Mouse (Mus musculus) forebrain, embryonic 15.5 days (tissue): ENCODE measurements around the gene Pde3a. TPM values are rescaled to one million over a fixed set of nuclear protein-coding genes. Genes with fewer than 3 reads are reported as not detected.

Experiments used
- ATAC-seq: fragments of 200-750 bp; cut with Nextera tagmentation; replicated peaks from 2 replicates; pipeline ENCODE4 v1.8.0; 2017; ENCODE audit warnings: mild to moderate bottlenecking, moderate TSS enrichment, moderate library complexity
- H3K27ac ChIP-seq: fragments of 300-500 bp; sonication (generic); replicated peaks from 2 replicates; pipeline ENCODE4 v1.5.1; 2015; ENCODE audit warnings: mild to moderate bottlenecking, inconsistent platforms
- H3K27me3 ChIP-seq: fragments of 300-500 bp; sonication (generic); 2 replicates; pipeline ENCODE4 v1.6.1; 2015; ENCODE audit warnings: inconsistent platforms
- H3K36me3 ChIP-seq: fragments of 300-500 bp; sonication (generic); 2 replicates; pipeline ENCODE4 v1.6.1; 2015; ENCODE audit warnings: mild to moderate bottlenecking, inconsistent platforms
- H3K4me1 ChIP-seq: fragments of 300-500 bp; sonication (generic); 2 replicates; pipeline ENCODE4 v1.6.1; 2015; ENCODE audit warnings: inconsistent platforms
- H3K4me2 ChIP-seq: fragments of 300-500 bp; sonication (generic); replicated peaks from 2 replicates; pipeline ENCODE4 v1.6.1; 2015; ENCODE audit warnings: mild to moderate bottlenecking, inconsistent platforms
- H3K4me3 ChIP-seq: fragments of 300-500 bp; sonication (generic); 2 replicates; pipeline ENCODE4 v1.5.1; 2015; ENCODE audit warnings: mild to moderate bottlenecking, inconsistent platforms
- H3K9ac ChIP-seq: fragments of 300-500 bp; sonication (generic); replicated peaks from 2 replicates; pipeline ENCODE4 v1.6.1; 2015; ENCODE audit warnings: mild to moderate bottlenecking, inconsistent platforms
- H3K9me3 ChIP-seq: fragments of 300-500 bp; sonication (generic); 2 replicates; pipeline ENCODE4 v1.6.1; 2016; ENCODE audit warnings: inconsistent platforms
- WGBS: fragments of 180-500 bp; shearing (Covaris S2); methylation state at CpG from one replicate; pipeline ENCODE4 v1.1.7; 2015; ENCODE audit warnings: mixed read lengths; 5-methylcytosine and 5-hydroxymethylcytosine counted together
- polyA plus RNA-seq: library from polyadenylated mRNA; unstranded; fragments of >200 nt; fragmentation: Nextera tagmentation; extraction: Ambion mirVana; gene quantifications from 2 replicates; pipeline ENCODE4 v1.2.1, GENCODE M21; 2015

Pde3a gene
- polyA plus RNA-seq, 1 experiment from 2014 or later: 1.7 TPM

DNA sequence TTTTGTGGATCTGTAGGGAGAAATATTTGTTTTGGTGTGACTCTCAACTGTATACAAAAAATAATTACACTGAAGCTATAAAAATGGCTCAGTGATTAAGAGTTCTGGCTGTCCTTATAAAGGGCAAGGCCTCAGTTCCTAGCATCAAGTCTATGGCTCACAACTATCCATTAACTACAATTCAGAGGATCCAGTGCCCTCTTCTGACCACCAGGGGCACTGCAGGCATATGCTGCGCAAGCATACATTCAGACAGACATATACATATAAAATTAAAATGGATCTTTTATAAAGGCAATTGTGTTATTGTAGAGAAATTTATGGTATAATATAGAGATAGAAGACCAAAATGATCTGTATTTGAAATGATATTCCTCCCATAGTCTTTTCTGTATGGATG, 181.1 kb downstream of the Pde3a start:
- no peak overlapping the region for H3K4me2 ChIP-seq
- H3K27ac ChIP-seq: no peak overlapping the region
- H3K4me1 ChIP-seq: peaks cover 13% of the 10 kb centered on the region
- no peak for ATAC-seq
- no peaks in the 10 kb centered on the region for H3K9me3 ChIP-seq
- WGBS: 94% methylated on average over 1 of the region's 1 CpGs
- H3K27me3 ChIP-seq: no peaks in the 10 kb centered on the region
- H3K9ac ChIP-seq: no peak overlapping the region
- H3K36me3 ChIP-seq: no peaks in the 10 kb centered on the region
- no peak overlapping the region for H3K4me3 ChIP-seq

DNA sequence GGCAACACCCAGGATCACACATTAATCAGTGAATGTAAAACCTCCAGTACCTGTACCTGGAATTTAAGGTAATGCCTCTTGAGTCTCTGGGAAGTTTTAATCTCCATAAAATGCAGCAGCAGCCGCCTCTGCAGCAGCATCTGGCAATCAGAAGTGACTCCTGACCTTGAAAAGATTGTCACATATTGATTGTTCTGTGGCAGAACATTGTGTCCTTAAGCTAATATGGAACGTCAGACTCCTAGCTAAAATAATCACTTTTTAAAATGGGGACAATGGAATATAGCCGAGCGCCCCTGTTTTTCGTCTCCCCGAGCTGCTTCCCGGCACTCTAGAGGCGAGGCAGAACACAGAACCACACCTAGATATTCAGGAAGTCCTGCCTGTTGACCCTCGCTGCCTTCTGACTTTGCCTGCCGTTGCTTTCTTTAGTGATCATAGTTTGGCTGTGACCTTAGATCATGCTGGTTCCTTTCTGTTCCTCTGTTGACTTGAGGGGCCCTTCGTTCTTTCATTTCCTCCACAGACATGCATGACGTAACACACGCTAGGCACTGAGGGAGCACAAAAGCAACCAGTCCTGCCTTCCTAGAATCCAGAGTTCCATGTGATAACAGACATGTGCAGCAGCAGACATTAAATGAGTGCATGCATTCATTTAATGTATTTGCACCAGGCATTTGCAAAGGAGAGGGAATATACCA, 183.4 kb downstream of the Pde3a start:
- 93% methylated on average over 13 of the region's 13 CpGs for WGBS
- no peaks in the 10 kb centered on the region for H3K27me3 ChIP-seq
- no peak overlapping the region for H3K27ac ChIP-seq
- no peak overlapping the region for H3K4me3 ChIP-seq
- H3K9ac ChIP-seq: no peak overlapping the region
- H3K4me2 ChIP-seq: no peak overlapping the region
- no peaks in the 10 kb centered on the region for H3K36me3 ChIP-seq
- H3K4me1 ChIP-seq: peaks cover 18% of the 10 kb centered on the region
- no peak for ATAC-seq
- H3K9me3 ChIP-seq: no peaks in the 10 kb centered on the region

DNA sequence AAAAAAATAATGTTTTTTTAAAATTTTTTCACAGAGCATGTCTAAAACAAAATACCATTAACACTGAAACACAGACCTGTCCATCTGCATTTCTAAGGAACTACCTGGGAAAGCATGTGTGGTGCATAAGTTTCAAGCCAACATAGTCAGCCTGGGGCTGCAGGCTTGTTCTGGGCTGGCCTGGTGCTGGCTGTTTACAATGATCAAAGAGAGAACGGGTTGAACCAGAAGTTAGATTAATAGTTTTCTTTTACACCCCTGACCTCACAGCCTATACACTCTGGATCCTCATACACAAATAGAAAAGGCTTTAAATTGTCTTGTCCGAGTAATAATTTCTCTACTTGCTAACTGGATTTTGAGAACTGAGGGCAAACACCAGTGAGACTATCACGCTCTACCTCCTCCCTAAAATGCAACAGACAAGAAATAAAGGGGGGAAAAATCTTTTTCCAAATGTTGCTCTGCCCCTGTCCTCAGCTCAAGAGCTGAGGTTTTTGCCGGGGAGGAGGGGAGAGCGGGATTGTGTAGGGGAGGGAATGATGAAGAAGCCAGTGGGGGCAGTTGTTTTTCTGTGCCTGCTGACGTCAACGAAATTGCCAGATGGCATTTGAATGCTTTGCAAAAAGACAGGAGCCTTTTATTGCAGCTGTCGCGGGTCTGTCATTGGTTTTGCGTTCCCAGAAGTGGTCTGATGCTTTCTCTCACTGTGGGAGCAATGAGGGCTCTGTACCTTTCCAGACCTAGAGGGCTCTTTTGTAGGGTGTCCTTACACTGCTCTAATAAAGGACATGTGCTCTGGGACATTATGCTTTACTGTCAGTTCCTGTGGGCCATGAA, 185.1 kb downstream of the Pde3a start:
- WGBS: 23% methylated on average over 10 of the region's 10 CpGs
- Histone ChIP-seq H3K4me1 (peaks cover 18% of the 10 kb centered on the region), H3K27ac (peak overlapping the region; percentile 82), H3K9me3 (no peaks in the 10 kb centered on the region), H3K9ac (no peak overlapping the region), H3K4me3 (no peak overlapping the region), H3K4me2 (no peak overlapping the region), H3K36me3 (no peaks in the 10 kb centered on the region), H3K27me3 (no peaks in the 10 kb centered on the region)
- ATAC-seq: peak; percentile 91

DNA sequence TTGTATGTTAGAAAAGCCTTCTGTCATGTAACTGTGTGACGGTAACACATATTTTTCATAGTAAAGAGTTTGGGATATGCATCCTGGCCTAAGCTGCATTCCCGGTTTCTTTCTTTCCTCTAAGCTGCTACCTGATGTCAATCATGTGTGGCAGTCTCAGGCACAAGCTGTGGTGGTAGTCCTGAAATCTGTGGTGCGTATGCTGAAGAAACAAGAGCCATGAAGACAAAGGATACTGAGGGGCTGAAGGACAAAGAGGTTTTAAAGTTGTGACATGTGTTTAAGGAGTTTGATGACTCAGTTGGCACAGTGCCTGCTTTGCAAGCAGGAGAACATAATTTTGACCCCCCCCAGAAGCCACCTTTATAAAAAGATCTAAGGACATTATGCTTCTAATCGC, 186.1 kb downstream of the Pde3a start:
- Histone ChIP-seq H3K9ac (no peak overlapping the region), H3K4me1 (peaks cover 18% of the 10 kb centered on the region), H3K9me3 (no peaks in the 10 kb centered on the region), H3K4me2 (no peak overlapping the region), H3K27ac (peak overlapping the region; percentile 82), H3K4me3 (no peak overlapping the region), H3K27me3 (no peaks in the 10 kb centered on the region), H3K36me3 (no peaks in the 10 kb centered on the region)
- peak; percentile 42; the same call in 1 of the 2 replicates for ATAC-seq
- WGBS: 41% methylated on average over 4 of the region's 4 CpGs

DNA sequence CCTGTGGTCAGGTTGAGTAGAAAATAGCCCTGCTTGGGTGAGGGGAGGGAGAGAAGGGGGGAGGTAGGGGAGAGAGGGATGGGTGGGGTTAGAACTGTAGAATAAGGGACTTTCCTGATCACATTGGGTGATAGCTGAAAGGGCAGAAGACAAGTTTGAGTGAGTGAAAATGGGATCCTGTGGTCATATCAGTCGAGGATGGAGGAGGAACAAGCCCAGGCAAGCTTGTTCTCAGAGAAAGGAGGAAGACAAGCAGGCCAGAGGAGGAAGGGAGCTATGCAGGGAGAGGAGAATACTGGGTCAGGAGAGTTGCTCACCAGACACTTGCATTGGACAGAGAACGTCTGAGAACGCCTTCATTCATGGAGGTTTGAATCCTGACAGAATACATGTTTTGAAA, 190.9 kb downstream of the Pde3a start:
- no peak overlapping the region for H3K4me2 ChIP-seq
- no peaks in the 10 kb centered on the region for H3K36me3 ChIP-seq
- no peaks in the 10 kb centered on the region for H3K9me3 ChIP-seq
- 79% methylated on average over 3 of the region's 3 CpGs for WGBS
- no peak overlapping the region for H3K9ac ChIP-seq
- H3K4me3 ChIP-seq: no peak overlapping the region
- H3K27me3 ChIP-seq: no peaks in the 10 kb centered on the region
- H3K27ac ChIP-seq: no peak overlapping the region
- no peak for ATAC-seq
- H3K4me1 ChIP-seq: peaks cover 7% of the 10 kb centered on the region

DNA sequence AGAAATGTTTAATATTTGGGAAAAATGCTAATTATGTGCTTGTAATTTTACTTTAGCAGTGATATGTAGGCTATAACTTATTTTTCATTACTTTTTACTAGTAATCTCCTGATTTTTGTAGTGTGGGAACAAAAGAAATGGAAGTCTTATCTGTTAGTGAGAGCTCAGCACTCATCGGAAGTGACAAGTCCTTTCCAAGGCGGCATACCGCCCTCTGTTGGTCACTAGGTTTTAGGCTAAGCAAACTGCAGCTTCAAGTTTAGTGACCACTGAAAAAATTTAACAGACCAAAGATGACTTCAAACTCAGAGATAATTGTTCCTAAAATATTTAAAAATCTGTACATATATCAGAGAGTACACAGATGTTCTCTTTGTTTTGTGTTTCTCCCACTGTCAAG, 198.5 kb downstream of the Pde3a start:
- WGBS: 13% methylated on average over 3 of the region's 3 CpGs
- Histone ChIP-seq H3K9me3 (no peaks in the 10 kb centered on the region), H3K9ac (no peak overlapping the region), H3K4me1 (no peaks in the 10 kb centered on the region), H3K27me3 (no peaks in the 10 kb centered on the region), H3K4me2 (no peak overlapping the region), H3K27ac (no peak overlapping the region), H3K36me3 (no peaks in the 10 kb centered on the region), H3K4me3 (no peak overlapping the region)
- peak; percentile 55; the same call in 1 of the 2 replicates for ATAC-seq

DNA sequence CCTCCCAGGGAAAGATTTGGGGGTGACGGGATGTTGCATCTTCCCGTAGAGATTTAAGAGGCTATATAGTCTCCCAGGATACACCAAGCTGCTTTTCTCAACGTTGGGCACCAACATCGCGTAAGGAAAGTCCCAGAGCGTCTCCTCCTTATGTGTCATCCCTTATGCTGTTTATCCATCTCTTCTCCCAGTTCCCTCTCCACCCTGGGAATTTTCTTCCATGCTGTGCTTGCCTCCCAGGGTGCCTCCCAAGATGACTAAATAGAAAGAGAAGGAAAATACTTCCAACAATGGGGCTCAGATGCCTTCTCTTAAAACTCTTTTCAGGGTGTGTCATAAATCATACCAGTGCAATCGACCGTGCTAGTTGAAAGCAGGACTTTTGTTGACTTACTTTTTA, 199.8 kb downstream of the Pde3a start:
- 82% methylated on average over 8 of the region's 8 CpGs for WGBS
- Histone ChIP-seq H3K4me2 (no peak overlapping the region), H3K9me3 (no peaks in the 10 kb centered on the region), H3K27me3 (no peaks in the 10 kb centered on the region), H3K4me1 (no peaks in the 10 kb centered on the region), H3K36me3 (no peaks in the 10 kb centered on the region), H3K9ac (no peak overlapping the region), H3K4me3 (no peak overlapping the region), H3K27ac (no peak overlapping the region)
- ATAC-seq: no peak; the same call in 1 of the 2 replicates

DNA sequence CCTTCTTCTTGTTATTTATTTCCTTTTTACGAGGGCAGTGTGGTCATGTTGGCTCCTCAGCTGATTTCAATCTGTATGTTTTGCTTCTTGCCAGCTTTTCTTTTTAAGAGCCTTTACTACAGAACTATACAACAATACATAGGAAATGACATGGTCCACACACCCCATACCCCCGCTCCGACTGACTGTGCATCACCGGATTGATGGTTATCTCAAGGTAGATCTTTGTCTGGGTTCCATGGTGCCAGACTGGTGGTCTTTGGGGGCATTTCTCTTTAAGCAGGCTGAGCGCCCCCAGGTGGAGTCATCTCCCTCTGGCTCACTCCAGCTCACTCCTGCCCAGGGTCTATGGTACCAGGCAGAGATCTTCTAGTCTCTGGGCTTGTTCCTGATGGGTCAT, 206.3 kb downstream of the Pde3a start:
- no peaks in the 10 kb centered on the region for H3K27me3 ChIP-seq
- H3K4me1 ChIP-seq: 0 out of 2 replicates have a peak, but pooled peaks cover 4% of the 10 kb centered on the region
- no peak overlapping the region for H3K27ac ChIP-seq
- H3K9me3 ChIP-seq: no peaks in the 10 kb centered on the region
- 79% methylated on average over 5 of the region's 5 CpGs for WGBS
- no peak overlapping the region for H3K4me2 ChIP-seq
- H3K9ac ChIP-seq: no peak overlapping the region
- no peak for ATAC-seq
- H3K36me3 ChIP-seq: no peaks in the 10 kb centered on the region
- no peak overlapping the region for H3K4me3 ChIP-seq

DNA sequence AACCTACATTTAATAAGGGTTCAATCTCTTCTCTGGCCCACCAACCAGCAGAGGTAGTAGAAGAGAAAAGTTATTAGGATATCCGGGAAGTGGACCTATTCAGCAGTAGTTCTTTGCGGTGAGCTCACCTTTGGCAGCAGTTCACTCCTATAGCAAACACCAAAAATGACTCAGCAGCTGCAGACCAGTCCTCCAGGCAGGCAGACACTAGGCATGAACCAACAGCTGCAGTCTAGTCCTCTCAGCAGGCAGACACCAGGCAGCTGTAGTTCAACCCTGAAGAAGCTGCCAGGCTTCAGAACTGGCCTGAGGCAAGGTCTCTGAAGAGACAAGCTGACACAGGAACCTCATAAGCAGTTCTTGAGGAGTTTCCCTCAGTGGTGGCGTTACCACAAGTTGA, 207.5 kb downstream of the Pde3a start:
- Histone ChIP-seq H3K4me1 (0 out of 2 replicates have a peak, but pooled peaks cover 4% of the 10 kb centered on the region), H3K27me3 (no peaks in the 10 kb centered on the region), H3K9ac (no peak overlapping the region), H3K9me3 (no peaks in the 10 kb centered on the region), H3K36me3 (no peaks in the 10 kb centered on the region), H3K4me3 (no peak overlapping the region), H3K27ac (no peak overlapping the region), H3K4me2 (no peak overlapping the region)
- ATAC-seq: no peak
- 87% methylated on average over 3 of the region's 3 CpGs for WGBS

DNA sequence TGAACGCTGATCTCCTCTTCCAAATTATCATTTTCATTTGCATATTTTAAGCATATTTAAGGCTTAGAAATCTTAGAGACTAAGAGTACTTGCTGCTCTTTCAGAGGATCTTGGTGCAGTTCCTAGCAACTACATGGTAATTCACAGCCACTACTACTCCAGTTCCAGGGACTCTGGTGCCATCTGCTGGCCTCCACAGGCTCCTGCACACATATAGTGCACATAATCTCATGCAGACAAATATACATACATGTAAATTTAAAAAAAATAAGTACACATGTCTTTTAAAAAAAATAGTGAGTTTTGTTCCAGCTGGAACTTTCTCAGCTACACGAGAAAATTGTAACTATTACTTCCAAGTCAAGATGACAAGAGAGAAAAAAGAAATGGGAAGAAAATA, 221.2 kb downstream of the Pde3a start:
- 91% methylated on average over 2 of the region's 2 CpGs for WGBS
- Histone ChIP-seq H3K27ac (no peak overlapping the region), H3K36me3 (no peaks in the 10 kb centered on the region), H3K4me3 (no peak overlapping the region), H3K27me3 (no peaks in the 10 kb centered on the region), H3K4me2 (no peak overlapping the region), H3K9ac (no peak overlapping the region), H3K4me1 (peaks cover 4% of the 10 kb centered on the region; the same call in 1 of the 2 replicates), H3K9me3 (no peaks in the 10 kb centered on the region)
- ATAC-seq: no peak

DNA sequence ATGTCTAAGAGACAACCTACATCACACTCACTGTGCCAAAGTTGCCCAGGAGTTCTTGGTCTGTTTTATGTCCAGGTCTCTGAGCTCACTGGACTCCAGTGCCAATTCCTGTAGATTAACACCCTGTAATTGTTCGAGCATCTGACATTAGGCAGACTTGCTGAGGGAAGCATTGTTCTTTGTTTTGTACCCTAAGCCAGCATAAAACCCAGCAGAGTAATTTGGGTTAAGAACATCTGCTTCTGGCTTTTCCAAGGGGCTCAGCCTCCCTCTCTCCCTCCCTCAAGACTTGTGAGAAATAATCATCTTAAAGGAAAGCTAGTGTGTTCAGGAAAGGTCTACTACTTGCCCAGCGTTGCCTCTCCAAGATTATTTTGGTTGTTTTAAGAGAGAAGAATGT, 225.2 kb downstream of the Pde3a start:
- H3K4me1 ChIP-seq: peaks cover 4% of the 10 kb centered on the region; the same call in 1 of the 2 replicates
- no peak overlapping the region for H3K4me2 ChIP-seq
- ATAC-seq: peak; percentile 53; the same call in 1 of the 2 replicates
- WGBS: 42% methylated on average over 2 of the region's 2 CpGs
- no peak overlapping the region for H3K4me3 ChIP-seq
- no peaks in the 10 kb centered on the region for H3K9me3 ChIP-seq
- H3K9ac ChIP-seq: no peak overlapping the region
- H3K27me3 ChIP-seq: no peaks in the 10 kb centered on the region
- peak overlapping the region; percentile 50; the same call in 1 of the 2 replicates for H3K27ac ChIP-seq
- no peaks in the 10 kb centered on the region for H3K36me3 ChIP-seq

DNA sequence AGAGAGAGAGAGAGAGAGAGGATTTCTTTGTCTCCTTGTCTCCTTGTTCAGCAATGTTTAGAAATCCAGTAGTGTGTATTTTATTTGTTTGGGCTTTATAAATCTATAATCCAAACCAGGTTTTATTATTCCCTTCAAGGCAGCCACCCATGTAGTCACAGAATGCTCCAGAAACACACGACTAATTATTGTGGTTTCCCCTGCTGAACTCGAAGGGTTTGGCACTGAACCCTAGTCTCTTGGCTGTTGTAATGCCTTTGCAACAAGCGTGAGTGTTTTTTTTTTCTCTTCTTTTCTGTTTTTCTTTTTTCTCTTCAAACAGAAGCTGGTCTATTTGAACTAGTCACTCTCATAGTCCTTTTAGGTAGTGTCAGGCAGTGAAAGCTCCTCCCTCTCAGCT, 225.6 kb downstream of the Pde3a start:
- Histone ChIP-seq H3K27ac (0 out of 2 replicates have a peak overlapping the region, but pooled peaks have one; percentile 50), H3K9ac (no peak overlapping the region), H3K4me1 (peaks cover 4% of the 10 kb centered on the region; the same call in 1 of the 2 replicates), H3K9me3 (no peaks in the 10 kb centered on the region), H3K4me2 (no peak overlapping the region), H3K27me3 (no peaks in the 10 kb centered on the region), H3K4me3 (no peak overlapping the region), H3K36me3 (no peaks in the 10 kb centered on the region)
- 19% methylated on average over 3 of the region's 3 CpGs for WGBS
- 0 out of 2 replicates have a peak, but pooled peaks have one; percentile 58 for ATAC-seq
